Mouse (Mus musculus) megakaryocyte, embryonic 14.5 days (primary cell): ENCODE results near the gene Sympk. TPM values are rescaled to one million over a fixed set of nuclear protein-coding genes. Genes with fewer than 3 reads are reported as not detected.

ENCODE experiments used
- H3K27me3 ChIP-seq: replicated peaks from 2 replicates; pipeline ENCODE3; 2012; ENCODE audit warnings: inconsistent platforms
- H3K36me3 ChIP-seq: replicated peaks from 2 replicates; pipeline ENCODE3; 2012; ENCODE audit warnings: low read length, inconsistent platforms, mixed read lengths
- H3K4me1 ChIP-seq: 2 replicates; pipeline ENCODE4 v1.6.1; 2012; ENCODE audit warnings: inconsistent platforms
- H3K4me3 ChIP-seq: replicated peaks from 2 replicates; pipeline ENCODE3; 2012; ENCODE audit warnings: moderate library complexity, mild to moderate bottlenecking, inconsistent platforms
- H3K9me3 ChIP-seq: 2 replicates; pipeline ENCODE4 v1.6.1; 2012; ENCODE audit warnings: inconsistent platforms
- FLI1 ChIP-seq: IDR thresholded peaks from 2 replicates; pipeline ENCODE4 v1.6.1; 2012; ENCODE audit warnings: low read length, inconsistent platforms, mixed read lengths
- GATA1 ChIP-seq: IDR thresholded peaks from 3 replicates; pipeline ENCODE4 v1.6.1; 2012; ENCODE audit warnings: mixed read lengths, low read length, inconsistent platforms, borderline replicate concordance
- polyA plus RNA-seq: library from polyadenylated mRNA; stranded (reverse); fragments of >175 nt; gene quantifications from 2 replicates; pipeline ENCODE4 v1.2.3, GENCODE M21; 2012; ENCODE audit warnings: low replicate concordance; ENCODE audit not compliant: insufficient read depth

Gene Sympk
- polyA plus RNA-seq, 1 experiment, result 205 TPM

GRCm38 (mm10) chr7:19006476-19006875 lies 17.7 kb upstream of the Sympk start:
- H3K36me3 ChIP-seq, result peaks cover 26% of the 10 kb centered on the region
- no peak for TF ChIP-seq GATA1
- TF ChIP-seq FLI1, result no peak
- no peak overlapping the region for H3K4me3 ChIP-seq
- peaks cover 71% of the 10 kb centered on the region for H3K4me1 ChIP-seq
- H3K9me3 ChIP-seq, result no peaks in the 10 kb centered on the region
- H3K27me3 ChIP-seq, result no peaks in the 10 kb centered on the region

DNA sequence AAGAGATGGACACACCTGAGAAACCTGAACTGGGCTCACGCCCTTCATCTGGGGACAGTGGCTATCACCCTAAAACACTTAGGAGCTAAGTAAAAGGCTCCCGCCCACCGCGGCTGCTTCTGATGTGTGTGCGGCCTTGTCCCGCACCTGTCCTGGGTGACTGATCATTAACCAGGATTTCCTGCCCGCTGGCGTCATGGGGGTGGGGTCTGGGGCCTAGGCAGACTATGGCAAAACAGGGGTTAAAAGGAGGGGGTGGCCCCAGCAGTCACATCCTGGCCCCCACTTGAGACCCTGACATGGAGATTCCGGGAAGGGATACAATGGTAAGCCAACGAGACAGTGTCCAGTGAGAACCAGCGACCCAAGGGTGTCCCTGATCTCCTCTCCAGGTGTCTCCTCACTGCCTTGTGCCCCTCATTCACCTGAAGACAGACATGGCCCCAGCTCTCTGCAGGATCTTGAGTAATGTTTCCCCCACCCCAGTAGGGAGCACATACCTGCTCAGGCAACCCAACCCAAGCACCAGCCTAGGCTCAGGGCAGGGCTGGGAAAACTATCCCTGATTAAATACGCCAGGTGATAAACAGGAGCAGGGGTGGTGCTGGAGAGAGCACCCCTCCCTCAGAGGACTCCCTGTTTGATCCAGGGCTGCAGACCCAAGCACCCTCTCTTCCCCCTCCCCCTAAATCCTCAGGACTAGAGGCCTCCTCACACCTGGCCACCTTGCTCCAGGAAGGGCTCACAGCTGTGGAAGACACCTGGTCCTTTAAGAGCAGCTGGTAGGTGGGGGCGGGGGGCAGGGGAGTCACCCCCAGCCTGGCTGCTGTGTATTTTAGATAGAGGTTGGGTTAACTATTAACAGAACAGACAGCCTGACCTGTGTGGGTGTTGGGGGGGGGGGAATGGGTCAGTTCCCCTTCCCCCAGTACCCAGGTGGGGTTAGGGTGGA lies 16.9 kb upstream of the Sympk start:
- no peaks in the 10 kb centered on the region for H3K9me3 ChIP-seq
- no peaks in the 10 kb centered on the region for H3K27me3 ChIP-seq
- TF ChIP-seq GATA1 (no peak), FLI1 (no peak)
- peaks cover 26% of the 10 kb centered on the region for H3K36me3 ChIP-seq
- no peak overlapping the region for H3K4me3 ChIP-seq
- peaks cover 71% of the 10 kb centered on the region for H3K4me1 ChIP-seq

- peaks cover 17% of the 10 kb centered on the region for H3K36me3 ChIP-seq
- TF ChIP-seq FLI1 (no peak), GATA1 (no peak)
- no peaks in the 10 kb centered on the region for H3K9me3 ChIP-seq
- peaks cover 13% of the 10 kb centered on the region for H3K27me3 ChIP-seq
- H3K4me3 ChIP-seq, result peak overlapping the region; percentile 20
- H3K4me1 ChIP-seq, result peaks cover 51% of the 10 kb centered on the region
These were observed 13.6 kb upstream of the Sympk start for GRCm38 (mm10) chr7:19010581-19010980.

DNA sequence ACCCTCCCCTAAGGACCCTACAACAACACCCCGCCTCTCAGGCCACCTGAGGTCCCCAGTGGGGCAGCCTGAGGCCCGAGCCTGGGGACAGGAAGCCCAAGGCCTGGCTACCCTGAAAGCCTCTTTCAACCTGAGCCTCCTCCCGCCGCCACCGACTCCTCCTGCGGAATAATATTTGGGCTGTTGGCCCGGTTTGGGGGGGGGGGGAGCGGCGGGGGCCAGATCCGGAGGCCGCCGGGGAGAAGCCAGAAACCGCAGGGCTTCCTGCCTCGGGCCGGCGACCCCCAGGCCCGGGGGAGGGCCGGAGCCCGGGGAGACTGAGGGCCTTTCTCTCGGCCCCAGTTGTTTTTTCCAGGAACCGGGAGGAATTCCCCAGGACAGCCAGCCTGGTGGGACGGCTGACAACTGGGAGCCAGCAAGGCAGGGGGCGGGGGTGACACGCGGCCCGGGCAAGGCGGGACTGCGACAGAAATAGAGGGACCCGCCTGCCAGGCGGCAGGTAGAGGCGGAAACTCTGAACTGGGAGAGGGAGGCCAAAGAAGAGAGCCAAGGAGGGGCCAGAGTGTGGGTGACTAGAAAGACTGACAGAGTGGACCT lies 12.1 kb upstream of the Sympk start:
- no peak for TF ChIP-seq GATA1
- no peak for TF ChIP-seq FLI1
- peaks cover 13% of the 10 kb centered on the region for H3K27me3 ChIP-seq
- peaks cover 35% of the 10 kb centered on the region for H3K4me1 ChIP-seq
- H3K36me3 ChIP-seq, result peaks cover 4% of the 10 kb centered on the region
- no peaks in the 10 kb centered on the region for H3K9me3 ChIP-seq
- H3K4me3 ChIP-seq, result peak overlapping the region; percentile 87

DNA sequence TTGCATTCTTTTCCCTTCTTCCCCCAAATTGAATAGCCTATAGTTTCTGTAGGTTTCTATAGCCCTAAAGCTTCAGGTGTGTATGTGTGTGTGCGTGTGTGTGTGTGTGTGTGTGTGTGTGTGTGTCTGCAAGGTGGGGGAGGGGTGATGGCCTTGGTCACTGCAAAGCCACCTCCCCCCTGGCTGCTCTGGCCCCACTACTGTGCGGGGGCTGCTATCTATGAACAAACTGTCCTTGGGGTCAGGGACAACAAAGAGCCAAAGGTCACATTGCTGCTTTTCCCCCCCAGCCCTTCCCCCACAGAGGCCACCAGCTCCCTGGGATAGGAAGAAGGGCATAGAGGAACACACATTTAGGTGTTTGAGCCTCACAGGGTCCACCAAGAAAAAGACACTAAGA lies 11.3 kb upstream of the Sympk start:
- Histone ChIP-seq H3K9me3 (no peaks in the 10 kb centered on the region), H3K27me3 (peaks cover 13% of the 10 kb centered on the region), H3K4me3 (no peak overlapping the region), H3K36me3 (no peaks in the 10 kb centered on the region), H3K4me1 (peaks cover 28% of the 10 kb centered on the region)
- no peak for TF ChIP-seq FLI1
- TF ChIP-seq GATA1, result no peak

DNA sequence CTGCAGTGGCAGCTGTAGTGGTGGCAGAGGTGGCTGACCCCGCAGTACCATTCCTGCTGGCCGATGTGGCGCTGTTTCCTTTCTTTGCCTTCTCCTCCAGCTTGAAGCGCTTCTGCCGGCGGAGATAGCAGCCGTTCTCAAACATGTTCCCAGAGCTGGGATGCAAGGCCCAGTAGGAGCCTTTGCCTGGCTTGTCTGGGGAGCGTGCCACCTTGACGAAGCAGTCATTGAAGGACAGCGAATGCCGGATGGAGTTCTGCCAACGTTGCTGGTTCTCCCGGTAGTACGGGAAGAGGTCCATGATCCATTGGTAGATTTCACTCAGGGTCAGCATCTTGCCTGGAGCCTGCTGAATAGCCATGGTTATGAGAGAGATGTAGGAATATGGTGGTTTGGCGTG lies 9.7 kb upstream of the Sympk start:
- Histone ChIP-seq H3K4me1 (peaks cover 25% of the 10 kb centered on the region), H3K9me3 (no peaks in the 10 kb centered on the region), H3K27me3 (peaks cover 16% of the 10 kb centered on the region), H3K36me3 (no peaks in the 10 kb centered on the region), H3K4me3 (no peak overlapping the region)
- no peak for TF ChIP-seq GATA1
- no peak for TF ChIP-seq FLI1

DNA sequence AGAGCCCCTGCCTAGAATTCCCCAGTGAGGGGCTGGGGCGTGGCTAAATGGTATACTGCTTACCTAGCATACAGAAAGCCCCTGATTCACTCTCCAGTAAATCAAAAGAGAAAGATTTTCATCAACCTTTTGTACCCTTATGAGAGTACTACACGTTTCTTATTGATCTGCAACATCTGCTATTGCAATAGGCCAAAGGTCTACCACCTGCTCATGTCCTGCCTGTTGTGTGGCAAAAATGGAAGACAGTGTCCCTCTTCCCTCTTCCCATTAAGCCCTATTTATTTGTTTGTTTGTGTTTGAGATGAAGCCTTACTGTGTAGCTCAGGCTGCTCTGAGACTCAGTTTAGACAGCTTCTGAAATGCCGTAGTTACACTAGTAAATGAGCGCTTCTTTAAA lies 8.1 kb upstream of the Sympk start:
- peaks cover 29% of the 10 kb centered on the region for H3K4me1 ChIP-seq
- H3K27me3 ChIP-seq, result peaks cover 29% of the 10 kb centered on the region
- TF ChIP-seq FLI1 (no peak), GATA1 (no peak)
- H3K4me3 ChIP-seq, result no peak overlapping the region
- no peaks in the 10 kb centered on the region for H3K36me3 ChIP-seq
- H3K9me3 ChIP-seq, result no peaks in the 10 kb centered on the region

- no peaks in the 10 kb centered on the region for H3K36me3 ChIP-seq
- H3K4me3 ChIP-seq, result no peak overlapping the region
- TF ChIP-seq GATA1, result no peak
- no peak for TF ChIP-seq FLI1
- H3K4me1 ChIP-seq, result peaks cover 28% of the 10 kb centered on the region
- H3K9me3 ChIP-seq, result no peaks in the 10 kb centered on the region
- H3K27me3 ChIP-seq, result peaks cover 43% of the 10 kb centered on the region
These were observed 6.3 kb upstream of the Sympk start for GRCm38 (mm10) chr7:19017909-19018308.

- Histone ChIP-seq H3K36me3 (no peaks in the 10 kb centered on the region), H3K4me3 (peak overlapping the region; percentile 57), H3K9me3 (no peaks in the 10 kb centered on the region), H3K4me1 (peaks cover 52% of the 10 kb centered on the region), H3K27me3 (peaks cover 36% of the 10 kb centered on the region)
- TF ChIP-seq FLI1, result no peak
- no peak for TF ChIP-seq GATA1
These were observed 3.1 kb upstream of the Sympk start for GRCm38 (mm10) chr7:19021048-19021447.

- TF ChIP-seq FLI1, result no peak
- TF ChIP-seq GATA1, result no peak
- no peak overlapping the region for H3K4me3 ChIP-seq
- peaks cover 63% of the 10 kb centered on the region for H3K4me1 ChIP-seq
- no peaks in the 10 kb centered on the region for H3K9me3 ChIP-seq
- H3K36me3 ChIP-seq, result no peaks in the 10 kb centered on the region
- peaks cover 36% of the 10 kb centered on the region for H3K27me3 ChIP-seq
These were observed 1.8 kb upstream of the Sympk start for GRCm38 (mm10) chr7:19022189-19022958.
